Mouse (Mus musculus): ENCODE results near the gene Cx3cl1.

Cx3cl1 gene

GRCm38 (mm10) chr8:94771941-94772670 lies at the start of gene Cx3cl1:
Gene Cx3cl1 (plus strand): TSS chr8:94772009.
- DNase-seq (ENCODE audit: low spot score in 2 of 2) = peak; percentile 94 to 95

- no peak for DNase-seq (ENCODE audit: low spot score in 2 of 2)
These were observed 45.8 kb upstream of the Cx3cl1 start for GRCm38 (mm10) chr8:94725998-94726397.

GRCm38 (mm10) chr8:94729301-94729700 lies 42.5 kb upstream of the Cx3cl1 start:
- no peak for DNase-seq (ENCODE audit: low spot score in 2 of 2)

GRCm38 (mm10) chr8:94733821-94734465 lies 37.9 kb upstream of the Cx3cl1 start:
- DNase-seq (ENCODE audit: low spot score in 2 of 2) = peak in 1 of 2 experiments; percentile 36

GRCm38 (mm10) chr8:94734735-94735350 lies 37.0 kb upstream of the Cx3cl1 start:
- DNase-seq (ENCODE audit: low spot score in 2 of 2) = no peak

- DNase-seq (ENCODE audit: low spot score in 2 of 2) = no peak
These were observed 36.2 kb upstream of the Cx3cl1 start for GRCm38 (mm10) chr8:94735426-94736094.

- DNase-seq (ENCODE audit: low spot score in 2 of 2) = no peak
These were observed 32.0 kb upstream of the Cx3cl1 start for GRCm38 (mm10) chr8:94739829-94740228.

GRCm38 (mm10) chr8:94740591-94740990 lies 31.2 kb upstream of the Cx3cl1 start:
- DNase-seq (ENCODE audit: low spot score in 2 of 2) = no peak

- no peak for DNase-seq (ENCODE audit: low spot score in 2 of 2)
These were observed 30.1 kb upstream of the Cx3cl1 start for GRCm38 (mm10) chr8:94741726-94742125.

- no peak for DNase-seq (ENCODE audit: low spot score in 2 of 2)
These were observed 27.3 kb upstream of the Cx3cl1 start for GRCm38 (mm10) chr8:94744484-94744883.

- no peak for DNase-seq (ENCODE audit: low spot score in 2 of 2)
These were observed 26.8 kb upstream of the Cx3cl1 start for GRCm38 (mm10) chr8:94744972-94745371.

GRCm38 (mm10) chr8:94745476-94746184 lies 26.2 kb upstream of the Cx3cl1 start, which contains the start of gene Ccl22:
Gene Ccl22 (plus strand): TSS chr8:94745590.
- no peak for DNase-seq (ENCODE audit: low spot score in 2 of 2)

- DNase-seq (ENCODE audit: low spot score in 2 of 2) = no peak
These were observed 25.0 kb upstream of the Cx3cl1 start for GRCm38 (mm10) chr8:94746832-94747231.

GRCm38 (mm10) chr8:94748363-94748762 lies 23.4 kb upstream of the Cx3cl1 start:
- DNase-seq (ENCODE audit: low spot score in 2 of 2) = no peak

GRCm38 (mm10) chr8:94749942-94750341 lies 21.9 kb upstream of the Cx3cl1 start:
- DNase-seq (ENCODE audit: low spot score in 2 of 2) = no peak

GRCm38 (mm10) chr8:94751023-94751849 lies 20.6 kb upstream of the Cx3cl1 start:
- DNase-seq (ENCODE audit: low spot score in 2 of 2) = no peak

GRCm38 (mm10) chr8:94754006-94754405 lies 17.8 kb upstream of the Cx3cl1 start:
- no peak for DNase-seq (ENCODE audit: low spot score in 2 of 2)

- no peak for DNase-seq (ENCODE audit: low spot score in 2 of 2)
These were observed 17.3 kb upstream of the Cx3cl1 start for GRCm38 (mm10) chr8:94754486-94754885.

- no peak for DNase-seq (ENCODE audit: low spot score in 2 of 2)
These were observed 4.8 kb upstream of the Cx3cl1 start for GRCm38 (mm10) chr8:94767035-94767434.

- peak; percentile 67 to 71 for DNase-seq (ENCODE audit: low spot score in 2 of 2)
These were observed 864 bp upstream of the Cx3cl1 start for GRCm38 (mm10) chr8:94770945-94771344.

GRCm38 (mm10) chr8:94773048-94773447 lies 1.2 kb downstream of the Cx3cl1 start:
- peak; percentile 59 to 62 for DNase-seq (ENCODE audit: low spot score in 2 of 2)

Data from right cerebral cortex, postnatal 10 days (tissue).